Mouse (Mus musculus) kidney, adult 2 months (tissue): ENCODE data around the gene Slc25a13. TPM values are rescaled to one million over a fixed set of nuclear protein-coding genes. Genes with fewer than 3 reads are reported as not detected.

Source experiments
- DNase-seq: peaks from one replicate; pipeline ENCODE4 v3.0.0; 2021
- H3K27ac ChIP-seq: fragments of 200-500 bp; 2 replicates; pipeline ENCODE4 v1.5.1; 2012; ENCODE audit warnings: low read depth, low read length, control low read depth, inconsistent platforms; ENCODE audit not compliant: insufficient read depth
- H3K27me3 ChIP-seq: fragments of 200-500 bp; replicated peaks from 2 replicates; pipeline ENCODE4 v1.6.1; 2012; ENCODE audit warnings: mild to moderate bottlenecking, moderate library complexity, low read length, inconsistent platforms; ENCODE audit not compliant: control insufficient read depth, insufficient read depth
- H3K36me3 ChIP-seq: fragments of 200-500 bp; 2 replicates; pipeline ENCODE4 v1.6.1; 2012; ENCODE audit warnings: mild to moderate bottlenecking, moderate library complexity, low read length, inconsistent platforms; ENCODE audit not compliant: control insufficient read depth, insufficient read depth
- H3K4me1 ChIP-seq: fragments of 200-500 bp; 2 replicates; pipeline ENCODE4 v1.6.1; 2011; ENCODE audit warnings: low read length; ENCODE audit not compliant: control insufficient read depth, insufficient read depth
- H3K4me3 ChIP-seq: fragments of 200-500 bp; 2 replicates; pipeline ENCODE4 v1.5.1; 2011; ENCODE audit warnings: mild to moderate bottlenecking, low read depth, low read length, control low read depth; ENCODE audit not compliant: insufficient read depth
- CTCF ChIP-seq: fragments of 200-500 bp; conservative IDR thresholded peaks from 2 replicates; pipeline ENCODE4 v1.5.1; 2011; ENCODE audit warnings: low read depth, mild to moderate bottlenecking, control low read depth, low read length, moderate library complexity, mixed read lengths; ENCODE audit not compliant: insufficient read depth, insufficient read length
- POLR2A ChIP-seq: fragments of 200-500 bp; IDR thresholded peaks from one replicate; pipeline ENCODE4 v1.6.1; 2011; ENCODE audit warnings: low read depth, low read length, control low read depth
- WGBS: fragments of 180-500 bp; shearing (Covaris S2); methylation state at CpG from one replicate; pipeline ENCODE4 v1.1.7; 2018; 5-methylcytosine and 5-hydroxymethylcytosine counted together
- polyA plus RNA-seq: library from polyadenylated mRNA; depleted of rRNA; stranded (reverse); fragments of >200 nt; gene quantifications from 2 replicates; pipeline ENCODE4 v1.2.3, GENCODE M21; 2012

The Slc25a13 gene
- polyA plus RNA-seq, 1 experiment, result 37.8 TPM

- TF ChIP-seq CTCF, result peak; percentile 50
- no peak for TF ChIP-seq POLR2A
- Histone ChIP-seq H3K27me3 (no peaks in the 10 kb centered on the region), H3K4me3 (no peak overlapping the region), H3K36me3 (no peaks in the 10 kb centered on the region), H3K27ac (no peak overlapping the region), H3K4me1 (peaks cover 12% of the 10 kb centered on the region)
- WGBS, result 91% methylated on average over 3 of the region's 3 CpGs
- no peak for DNase-seq
Observed at GRCm38 (mm10) chr6:6136812-6137211, 80.2 kb downstream of the Slc25a13 start.

GRCm38 (mm10) chr6:6134935-6135334 is 82.0 kb downstream of the Slc25a13 start:
- H3K4me3 ChIP-seq, result no peak overlapping the region
- 32% methylated on average over 4 of the region's 4 CpGs for WGBS

GRCm38 (mm10) chr6:6133556-6134050 is 83.4 kb downstream of the Slc25a13 start:
- DNase-seq, result peak; percentile 46
- no peaks in the 10 kb centered on the region; the same call in 1 of the 2 replicates for H3K36me3 ChIP-seq
- 70% methylated on average over 8 of the region's 8 CpGs for WGBS
- no peak overlapping the region for H3K27ac ChIP-seq
- TF ChIP-seq POLR2A (no peak), CTCF (no peak)
- H3K4me3 ChIP-seq, result no peak overlapping the region
- H3K4me1 ChIP-seq, result peaks cover 12% of the 10 kb centered on the region
- H3K27me3 ChIP-seq, result no peaks in the 10 kb centered on the region

More at GRCm38 (mm10) chr6:6134935-6135334, 82.0 kb downstream of the Slc25a13 start:
- Histone ChIP-seq H3K27me3 (no peaks in the 10 kb centered on the region), H3K27ac (peak overlapping the region; percentile 94), H3K4me1 (peaks cover 12% of the 10 kb centered on the region), H3K36me3 (no peaks in the 10 kb centered on the region; the same call in 1 of the 2 replicates)
- TF ChIP-seq CTCF, result no peak
- no peak for TF ChIP-seq POLR2A
- DNase-seq, result peak; percentile 87

- Histone ChIP-seq H3K27ac (no peak overlapping the region), H3K27me3 (no peaks in the 10 kb centered on the region), H3K36me3 (no peaks in the 10 kb centered on the region; the same call in 1 of the 2 replicates), H3K4me1 (peaks cover 12% of the 10 kb centered on the region), H3K4me3 (no peak overlapping the region)
- no peak for TF ChIP-seq CTCF
- no peak for TF ChIP-seq POLR2A
- DNase-seq, result no peak
- 70% methylated on average over 5 of the region's 5 CpGs for WGBS
Observed at GRCm38 (mm10) chr6:6132047-6132446, 84.9 kb downstream of the Slc25a13 start.

- WGBS, result 94% methylated on average over 3 of the region's 3 CpGs
- no peak for DNase-seq
- TF ChIP-seq POLR2A (no peak), CTCF (no peak)
- Histone ChIP-seq H3K27me3 (no peaks in the 10 kb centered on the region), H3K4me1 (no peaks in the 10 kb centered on the region), H3K36me3 (no peaks in the 10 kb centered on the region; the same call in 1 of the 2 replicates), H3K27ac (no peak overlapping the region), H3K4me3 (no peak overlapping the region)
Observed at GRCm38 (mm10) chr6:6125620-6126019, 91.4 kb downstream of the Slc25a13 start.

- TF ChIP-seq POLR2A (no peak), CTCF (no peak)
- no peak for DNase-seq
- WGBS, result 91% methylated on average over 5 of the region's 5 CpGs
Observed at GRCm38 (mm10) chr6:6121904-6122303, 95.1 kb downstream of the Slc25a13 start.

GRCm38 (mm10) chr6:6120841-6121240 is 96.1 kb downstream of the Slc25a13 start:
- Histone ChIP-seq H3K36me3 (no peaks in the 10 kb centered on the region), H3K4me3 (no peak overlapping the region), H3K27ac (no peak overlapping the region), H3K4me1 (no peaks in the 10 kb centered on the region), H3K27me3 (no peaks in the 10 kb centered on the region)
- no peak for DNase-seq
- 73% methylated on average over 4 of the region's 4 CpGs for WGBS
- no peak for TF ChIP-seq CTCF
- no peak for TF ChIP-seq POLR2A

More at GRCm38 (mm10) chr6:6121904-6122303, 95.1 kb downstream of the Slc25a13 start:
- H3K4me3 ChIP-seq, result no peak overlapping the region
- no peak overlapping the region for H3K27ac ChIP-seq
- no peaks in the 10 kb centered on the region for H3K36me3 ChIP-seq
- H3K4me1 ChIP-seq, result no peaks in the 10 kb centered on the region
- H3K27me3 ChIP-seq, result no peaks in the 10 kb centered on the region

- 63% methylated on average over 8 of the region's 8 CpGs for WGBS
- TF ChIP-seq CTCF (no peak), POLR2A (no peak)
- Histone ChIP-seq H3K27me3 (no peaks in the 10 kb centered on the region), H3K4me3 (no peak overlapping the region), H3K36me3 (peaks cover 1% of the 10 kb centered on the region), H3K4me1 (no peaks in the 10 kb centered on the region), H3K27ac (no peak overlapping the region)
- DNase-seq, result no peak
Observed at GRCm38 (mm10) chr6:6115771-6116170, 101.2 kb downstream of the Slc25a13 start.
